Mouse (Mus musculus): ENCODE data around the gene Gfer. TPM values are rescaled to one million over a fixed set of nuclear protein-coding genes. Genes with fewer than 3 reads are reported as not detected.

Gene Gfer
- polyA plus RNA-seq (2015; fragmentation: Nextera tagmentation; extraction: Ambion mirVana) = 47.3 and 47.4 TPM in 2 replicates

- Histone ChIP-seq H3K27ac (peak within 1 kb of the TSS; percentile 94), H3K9ac (peak within 1 kb of the TSS; percentile 82), H3K36me3 (peaks cover 29% of the 10 kb centered on the region), H3K4me3 (peak within 1 kb of the TSS; percentile 85), H3K4me1 (peaks cover 31% of the 10 kb centered on the region), H3K4me2 (peak within 1 kb of the TSS; percentile 84), H3K27me3 (peaks cover under 1% of the 10 kb centered on the region), H3K9me3 (no peaks in the 10 kb centered on the region)
- ATAC-seq (ENCODE audit: borderline replicate concordance, extremely low read depth, low FRiP score, low TSS enrichment) = peak; percentile 94
- WGBS = under 1% methylated on average over 56 of the region's 76 CpGs
Observed at GRCm38 (mm10) chr17:24696011-24696697, at the start of gene Gfer, which contains the start of gene Noxo1. Gfer (minus strand) TSS chr17:24696156. Noxo1 (plus strand) TSS chr17:24696234.

- Histone ChIP-seq H3K36me3 (peaks cover 13% of the 10 kb centered on the region), H3K4me2 (no peak overlapping the region), H3K9ac (no peak overlapping the region), H3K4me3 (no peak overlapping the region), H3K27ac (no peak overlapping the region), H3K9me3 (no peaks in the 10 kb centered on the region), H3K27me3 (peaks cover 11% of the 10 kb centered on the region; the same call in 1 of the 2 replicates), H3K4me1 (no peaks in the 10 kb centered on the region)
- WGBS = 69% methylated on average over 3 of the region's 3 CpGs
- ATAC-seq (ENCODE audit: borderline replicate concordance, extremely low read depth, low FRiP score, low TSS enrichment) = no peak
Observed at GRCm38 (mm10) chr17:24744381-24744780, 48.4 kb upstream of the Gfer start.

- WGBS = 71% methylated on average over 5 of the region's 5 CpGs
- Histone ChIP-seq H3K27me3 (peaks cover 6% of the 10 kb centered on the region; the same call in 1 of the 2 replicates), H3K9ac (no peak overlapping the region), H3K27ac (no peak overlapping the region), H3K4me1 (no peaks in the 10 kb centered on the region), H3K4me2 (no peak overlapping the region), H3K36me3 (peaks cover 13% of the 10 kb centered on the region), H3K9me3 (no peaks in the 10 kb centered on the region), H3K4me3 (no peak overlapping the region)
- no peak for ATAC-seq (ENCODE audit: borderline replicate concordance, extremely low read depth, low FRiP score, low TSS enrichment)
Observed at GRCm38 (mm10) chr17:24743896-24744295, 47.9 kb upstream of the Gfer start.

- 68% methylated on average over 8 of the region's 8 CpGs for WGBS
- Histone ChIP-seq H3K4me3 (no peak overlapping the region), H3K27me3 (no peaks in the 10 kb centered on the region), H3K4me2 (no peak overlapping the region), H3K36me3 (peaks cover 13% of the 10 kb centered on the region), H3K9ac (no peak overlapping the region), H3K9me3 (no peaks in the 10 kb centered on the region), H3K27ac (no peak overlapping the region), H3K4me1 (peaks cover 8% of the 10 kb centered on the region)
- no peak for ATAC-seq (ENCODE audit: borderline replicate concordance, extremely low read depth, low FRiP score, low TSS enrichment)
Observed at GRCm38 (mm10) chr17:24742307-24742706, 46.4 kb upstream of the Gfer start.

- Histone ChIP-seq H3K9me3 (no peaks in the 10 kb centered on the region), H3K36me3 (peaks cover 13% of the 10 kb centered on the region), H3K4me2 (no peak overlapping the region), H3K27ac (no peak overlapping the region), H3K27me3 (no peaks in the 10 kb centered on the region), H3K4me3 (no peak overlapping the region), H3K9ac (no peak overlapping the region), H3K4me1 (peaks cover 19% of the 10 kb centered on the region)
- no peak for ATAC-seq (ENCODE audit: borderline replicate concordance, extremely low read depth, low FRiP score, low TSS enrichment)
- 70% methylated on average over 8 of the region's 8 CpGs for WGBS
Observed at GRCm38 (mm10) chr17:24739926-24740325, 44.0 kb upstream of the Gfer start.

GRCm38 (mm10) chr17:24738238-24738637, 42.3 kb upstream of the Gfer start:
- Histone ChIP-seq H3K36me3 (peaks cover 13% of the 10 kb centered on the region), H3K4me1 (peaks cover 19% of the 10 kb centered on the region), H3K4me3 (no peak overlapping the region), H3K4me2 (no peak overlapping the region), H3K27ac (no peak overlapping the region), H3K27me3 (no peaks in the 10 kb centered on the region), H3K9ac (no peak overlapping the region), H3K9me3 (no peaks in the 10 kb centered on the region)
- 71% methylated on average over 4 of the region's 4 CpGs for WGBS
- no peak for ATAC-seq (ENCODE audit: borderline replicate concordance, extremely low read depth, low FRiP score, low TSS enrichment)

- Histone ChIP-seq H3K9ac (peak overlapping the region; percentile 67), H3K4me2 (peak overlapping the region; percentile 90), H3K9me3 (no peaks in the 10 kb centered on the region), H3K4me1 (peaks cover 19% of the 10 kb centered on the region), H3K27ac (peak overlapping the region; percentile 66; the same call in 1 of the 2 replicates), H3K36me3 (peaks cover 11% of the 10 kb centered on the region), H3K4me3 (peak overlapping the region; percentile 66), H3K27me3 (no peaks in the 10 kb centered on the region)
- WGBS = 20% methylated on average over 8 of the region's 8 CpGs
- ATAC-seq (ENCODE audit: borderline replicate concordance, extremely low read depth, low FRiP score, low TSS enrichment) = no peak
Observed at GRCm38 (mm10) chr17:24737135-24737810, 41.3 kb upstream of the Gfer start.

GRCm38 (mm10) chr17:24736330-24737051, 40.5 kb upstream of the Gfer start, which contains the start of gene Msrb1:
Msrb1 (plus strand) TSS chr17:24736642.
- peak; percentile 98 for ATAC-seq (ENCODE audit: borderline replicate concordance, extremely low read depth, low FRiP score, low TSS enrichment)
- no peaks in the 10 kb centered on the region for H3K9me3 ChIP-seq
- WGBS = under 1% methylated on average over 29 of the region's 29 CpGs
- H3K4me2 ChIP-seq = peak within 1 kb of the TSS; percentile 90
- H3K27me3 ChIP-seq = no peaks in the 10 kb centered on the region; the same call in 1 of the 2 replicates
- H3K4me3 ChIP-seq = peak within 1 kb of the TSS; percentile 66
- H3K27ac ChIP-seq = peak within 1 kb of the TSS; percentile 66
- peak within 1 kb of the TSS; percentile 67 for H3K9ac ChIP-seq
- peaks cover 8% of the 10 kb centered on the region for H3K36me3 ChIP-seq
- peaks cover 19% of the 10 kb centered on the region for H3K4me1 ChIP-seq

- Histone ChIP-seq H3K4me3 (no peak overlapping the region), H3K27ac (no peak overlapping the region), H3K27me3 (no peaks in the 10 kb centered on the region; the same call in 1 of the 2 replicates), H3K4me1 (peaks cover 19% of the 10 kb centered on the region), H3K9me3 (no peaks in the 10 kb centered on the region), H3K4me2 (0 out of 2 replicates have a peak overlapping the region, but pooled peaks have one; percentile 90), H3K36me3 (peaks cover 2% of the 10 kb centered on the region), H3K9ac (no peak overlapping the region)
- WGBS = 80% methylated on average over 7 of the region's 7 CpGs
- ATAC-seq (ENCODE audit: borderline replicate concordance, extremely low read depth, low FRiP score, low TSS enrichment) = no peak
Observed at GRCm38 (mm10) chr17:24735446-24735845, 39.5 kb upstream of the Gfer start.

GRCm38 (mm10) chr17:24734513-24734912, 38.6 kb upstream of the Gfer start:
- no peak for ATAC-seq (ENCODE audit: borderline replicate concordance, extremely low read depth, low FRiP score, low TSS enrichment)
- H3K9me3 ChIP-seq = no peaks in the 10 kb centered on the region
- H3K27me3 ChIP-seq = no peaks in the 10 kb centered on the region; the same call in 1 of the 2 replicates
- H3K9ac ChIP-seq = no peak overlapping the region
- H3K27ac ChIP-seq = no peak overlapping the region
- peaks cover 19% of the 10 kb centered on the region for H3K4me1 ChIP-seq
- H3K36me3 ChIP-seq = no peaks in the 10 kb centered on the region
- WGBS = 86% methylated on average over 1 of the region's 1 CpGs
- H3K4me3 ChIP-seq = no peak overlapping the region
- H3K4me2 ChIP-seq = no peak overlapping the region

GRCm38 (mm10) chr17:24733434-24734050, 37.6 kb upstream of the Gfer start:
- Histone ChIP-seq H3K4me1 (peaks cover 19% of the 10 kb centered on the region), H3K9ac (no peak overlapping the region), H3K27me3 (no peaks in the 10 kb centered on the region; the same call in 1 of the 2 replicates), H3K4me3 (no peak overlapping the region), H3K36me3 (no peaks in the 10 kb centered on the region), H3K27ac (no peak overlapping the region), H3K4me2 (no peak overlapping the region), H3K9me3 (no peaks in the 10 kb centered on the region)
- ATAC-seq (ENCODE audit: borderline replicate concordance, extremely low read depth, low FRiP score, low TSS enrichment) = no peak
- WGBS = 87% methylated on average over 21 of the region's 21 CpGs

Measured in lung, embryonic 15.5 days (tissue).